Mouse (Mus musculus) small intestine, adult 2 months (tissue): ENCODE measurements around the gene Scn10a.

ENCODE experiments used
- CTCF ChIP-seq: fragments of 200-500 bp; IDR thresholded peaks from 2 replicates; pipeline ENCODE4 v1.5.1; 2012; ENCODE audit warnings: low read depth, mild to moderate bottlenecking, control low read depth, inconsistent platforms, low read length, moderate library complexity, mixed read lengths; ENCODE audit not compliant: insufficient replicate concordance, insufficient read length; ENCODE audit errors: extremely low read depth
- POLR2A ChIP-seq: fragments of 200-500 bp; IDR thresholded peaks from 2 replicates; pipeline ENCODE4 v1.6.1; 2012; ENCODE audit warnings: low read depth, mild to moderate bottlenecking, control low read depth, inconsistent platforms, low read length, moderate library complexity

- no peak for TF ChIP-seq CTCF
- TF ChIP-seq POLR2A = no peak
Measured at GRCm38 (mm10) chr9:119634216-119634843, 84.8 kb downstream of the Scn10a start.
